Mouse (Mus musculus) embryonic fibroblast, embryonic 13.5 days (primary cell): Measurements from ENCODE around the gene Fau.

Source experiments
- CTCF ChIP-seq: IDR thresholded peaks from 2 replicates; pipeline ENCODE4 v1.5.1; 2011; ENCODE audit warnings: mild to moderate bottlenecking, control low read depth, low read length, moderate library complexity, borderline replicate concordance; ENCODE audit not compliant: insufficient read depth
- POLR2A ChIP-seq: IDR thresholded peaks from 2 replicates; pipeline ENCODE4 v1.6.1; 2011; ENCODE audit warnings: low read depth, mild to moderate bottlenecking, control low read depth, low read length, moderate library complexity

DNA sequence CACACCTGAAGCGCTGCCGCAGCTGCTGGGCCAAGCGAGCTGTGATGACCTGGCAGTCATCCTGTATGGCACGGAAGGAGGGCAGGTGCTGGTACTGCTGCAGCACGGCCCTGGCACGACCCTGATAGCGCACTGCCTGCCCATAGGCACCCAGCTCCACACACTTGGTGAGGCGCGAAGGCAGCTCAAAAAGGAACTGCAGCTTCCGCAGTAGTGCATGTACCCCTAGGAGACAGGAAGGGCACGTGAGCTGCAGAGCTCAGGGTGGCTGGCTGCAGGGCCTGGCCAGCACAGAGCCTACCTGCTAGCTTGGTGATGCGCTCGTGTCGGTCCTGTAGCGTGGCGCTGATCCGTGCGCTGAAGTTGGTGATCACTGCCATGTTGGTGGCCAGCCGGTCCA lies 13.6 kb downstream of the Fau start:
- TF ChIP-seq CTCF: no peak
- no peak for TF ChIP-seq POLR2A
